Mouse (Mus musculus): ENCODE data around the gene Tuba1a.

Gene Tuba1a

GRCm38 (mm10) chr15:98985240-98985981 is 31.9 kb upstream of the Tuba1a start:
- peak; percentile 81 for DNase-seq

GRCm38 (mm10) chr15:98984681-98985080 is 31.2 kb upstream of the Tuba1a start:
- no peak for DNase-seq

- DNase-seq, result peak; percentile 20
Measured at GRCm38 (mm10) chr15:98983431-98984081, 30.1 kb upstream of the Tuba1a start.

GRCm38 (mm10) chr15:98982100-98982499 is 28.6 kb upstream of the Tuba1a start:
- DNase-seq, result no peak

GRCm38 (mm10) chr15:98980012-98980614 is 26.6 kb upstream of the Tuba1a start:
- no peak for DNase-seq

GRCm38 (mm10) chr15:98978409-98979172 is 25.1 kb upstream of the Tuba1a start:
- DNase-seq, result no peak

GRCm38 (mm10) chr15:98977759-98978408 is 24.4 kb upstream of the Tuba1a start:
- peak; percentile 53 for DNase-seq

GRCm38 (mm10) chr15:98976763-98977758 is 23.6 kb upstream of the Tuba1a start:
- no peak for DNase-seq

GRCm38 (mm10) chr15:98973015-98973614 is 19.6 kb upstream of the Tuba1a start:
- DNase-seq, result no peak

- DNase-seq, result peak; percentile 48
Measured at GRCm38 (mm10) chr15:98971576-98972320, 18.2 kb upstream of the Tuba1a start.

GRCm38 (mm10) chr15:98971111-98971510 is 17.6 kb upstream of the Tuba1a start:
- peak; percentile 29 for DNase-seq

- no peak for DNase-seq
Measured at GRCm38 (mm10) chr15:98969372-98970101, 16.0 kb upstream of the Tuba1a start.

GRCm38 (mm10) chr15:98968701-98969371 is 15.3 kb upstream of the Tuba1a start:
- peak; percentile 44 for DNase-seq

- no peak for DNase-seq
Measured at GRCm38 (mm10) chr15:98959531-98959930, 6.0 kb upstream of the Tuba1a start.

- no peak for DNase-seq
Measured at GRCm38 (mm10) chr15:98958901-98959420, 5.5 kb upstream of the Tuba1a start.

GRCm38 (mm10) chr15:98957475-98957874 is 4.0 kb upstream of the Tuba1a start:
- DNase-seq, result no peak

- no peak for DNase-seq
Measured at GRCm38 (mm10) chr15:98956000-98956399, 2.5 kb upstream of the Tuba1a start.

- DNase-seq, result no peak
Measured at GRCm38 (mm10) chr15:98955324-98955723, 1.8 kb upstream of the Tuba1a start.

All from right cerebral cortex, postnatal 25 days (tissue).